Mouse (Mus musculus) cortical plate, adult 2 months (tissue): ENCODE results near the gene Isoc2b.

ENCODE experiments used
- CTCF ChIP-seq: fragments of 200-500 bp; IDR thresholded peaks from 2 replicates; pipeline ENCODE4 v1.5.1; 2011; ENCODE audit warnings: mild to moderate bottlenecking, control low read depth, low read length; ENCODE audit not compliant: insufficient read depth; ENCODE audit errors: extremely low read depth
- POLR2A ChIP-seq: fragments of 200-500 bp; IDR thresholded peaks from 2 replicates; pipeline ENCODE4 v1.6.1; 2011; ENCODE audit warnings: mild to moderate bottlenecking, low read length, control low read depth; ENCODE audit not compliant: insufficient read depth; ENCODE audit errors: extremely low read depth

DNA sequence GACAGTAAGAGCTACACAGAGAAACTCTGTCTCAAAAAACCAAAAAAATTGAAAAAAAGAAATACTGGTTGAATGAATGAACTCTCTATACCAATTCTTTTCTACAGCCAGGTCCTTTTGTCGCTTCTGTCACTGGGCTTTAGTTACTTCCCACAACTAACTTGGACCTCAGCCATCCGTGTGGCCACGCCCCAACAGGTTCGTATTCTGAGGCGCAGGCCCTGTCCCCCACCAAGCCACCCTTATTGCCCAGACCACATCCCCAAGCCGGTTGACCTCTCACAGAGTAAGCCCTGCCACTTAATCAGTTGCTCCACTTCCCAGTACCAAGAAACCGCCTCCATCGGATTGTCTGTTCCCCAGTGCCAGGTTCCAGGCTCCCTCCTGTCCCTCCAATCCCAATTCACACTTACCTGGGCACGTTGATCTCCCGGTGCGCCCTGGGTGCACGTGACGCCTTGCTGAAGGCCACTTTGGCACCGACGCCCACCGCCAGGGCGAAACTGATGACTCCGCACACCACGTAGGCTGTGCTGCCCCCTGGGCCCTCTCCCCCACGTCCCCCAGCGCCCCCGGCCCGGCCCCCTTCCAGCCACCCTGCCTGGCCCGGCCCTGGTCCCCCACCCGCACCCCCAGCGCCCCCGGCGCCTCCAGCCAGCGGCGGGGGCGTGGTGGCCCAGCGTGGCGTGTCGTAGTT, 34.3 kb downstream of the Isoc2b start:
- TF ChIP-seq CTCF (no peak), POLR2A (no peak)
